Comparison of ENCODE assay signal across 16 mouse cellular contexts in genomic region chr3:60792166-60792565, GRCm38 (mm10).
A peak's percentile ranks its signal among the peaks of the same experiment; 100 is the strongest.
DNase-seq lines count a peak whose midpoint lies in the region.
"Had no signal": no experiment of that assay in that cellular context is flagged by ENCODE, and none has a peak within 500 bp of the region (broad histone marks: within the 10 kb centered on the region; RNA-seq: fewer than 3 reads in every experiment).

No protein-coding gene starts in this region.

- DNase-seq in cerebellum, adult 9-10 months = peak; percentile 2
- DNase-seq in cerebellum, postnatal 14 days = no peak
- peak; percentile 25 for DNase-seq in gastrocnemius, postnatal 14 days
- DNase-seq in gastrocnemius, postnatal 10 days = no peak
- peak; percentile 22 to 46 for DNase-seq in right cerebral cortex, postnatal 10 days (ENCODE audit: low spot score in 2 of 2)
- no peak for DNase-seq in right cerebral cortex, adult 2 months (ENCODE audit: low spot score in 2 of 2)
- no peak for DNase-seq in left cerebral cortex, adult 11 months (ENCODE audit: low spot score)
- no peak for DNase-seq in cerebellum, postnatal 4 days (ENCODE audit: low spot score in 2 of 2)
- DNase-seq: adrenal gland, postnatal 25 days; cerebellum, adult 18-20 months; cerebellum, postnatal 36 days; kidney, adult 18-20 months; layer of hippocampus, adult 9-11 months; liver; retina, postnatal 1 day; right cerebral cortex, postnatal 4 days had no signal

- intact Hi-C loops in gastrocnemius, postnatal 14 days (cut with DNase I; ENCODE audit: low total_unique reads) = no loop called here

Comparison
In these comparisons a context has a peak if more than half of its experiments do, and no peak if none do; other contexts are left out.
1. DNase-seq: peak in cerebellum, adult 9-10 months (single experiment), gastrocnemius, postnatal 14 days (single experiment) and right cerebral cortex, postnatal 10 days (2 of 2); none in cerebellum, postnatal 14 days (0 of 2), gastrocnemius, postnatal 10 days (single experiment), right cerebral cortex, adult 2 months (0 of 2), left cerebral cortex, adult 11 months (single experiment) and cerebellum, postnatal 4 days (0 of 2).